Mouse (Mus musculus) myocyte (in vitro differentiated cells): Measurements from ENCODE around the gene Gm11985. TPM values are rescaled to one million over a fixed set of nuclear protein-coding genes. Genes with fewer than 3 reads are reported as not detected.
A peak's percentile ranks its signal among the peaks of the same experiment; 100 is the strongest.

Experiments
- H3K27me3 ChIP-seq: one replicate; pipeline ENCODE4 v1.6.1; 2011; ENCODE audit not compliant: control insufficient read depth, insufficient read depth, insufficient read length
- H3K36me3 ChIP-seq: one replicate; pipeline ENCODE4 v1.6.1; 2011; ENCODE audit not compliant: control insufficient read depth, insufficient read depth
- H3K4me2 ChIP-seq: one replicate; pipeline ENCODE4 v1.6.1; 2011; ENCODE audit warnings: low read depth, control low read depth
- H3K4me3 ChIP-seq: one replicate; pipeline ENCODE4 v1.5.1; 2011; ENCODE audit warnings: mild to moderate bottlenecking, control low read depth, moderate library complexity
- H3K79me2 ChIP-seq: one replicate; pipeline ENCODE4 v1.6.1; 2011; ENCODE audit not compliant: control insufficient read depth, insufficient read depth
- H3ac ChIP-seq: one replicate; pipeline ENCODE4 v1.6.1; 2011; ENCODE audit not compliant: control insufficient read depth, insufficient read length
- CEBPB ChIP-seq: IDR thresholded peaks from 2 replicates; pipeline ENCODE4 v1.6.1; 2011; ENCODE audit warnings: mild to moderate bottlenecking, moderate library complexity; ENCODE audit not compliant: poor library complexity, insufficient read depth, severe bottlenecking
- E2F4 ChIP-seq: IDR thresholded peaks from one replicate; pipeline ENCODE4 v1.6.1; 2011; ENCODE audit warnings: mild to moderate bottlenecking, control low read depth, moderate library complexity; ENCODE audit not compliant: insufficient read depth
- MAX ChIP-seq: IDR thresholded peaks from one replicate; pipeline ENCODE4 v1.6.1; 2011; ENCODE audit warnings: low read depth, mild to moderate bottlenecking, control low read depth
- MYOD1 ChIP-seq, 3 experiments: IDR thresholded peaks; one replicate each; pipeline ENCODE4 v1.6.1; 2011; ENCODE audit warnings: control low read depth in 2 of 3, low read depth in 2 of 3, mild to moderate bottlenecking in 2 of 3, moderate library complexity in 1 of 3; ENCODE audit not compliant: insufficient read length in 2 of 3, control insufficient read depth in 1 of 3
- MYOG ChIP-seq, 3 experiments: IDR thresholded peaks; one replicate each; pipeline ENCODE4 v1.6.1; 2011; ENCODE audit warnings: control low read depth in 2 of 3, low read depth in 2 of 3, mild to moderate bottlenecking in 2 of 3; ENCODE audit not compliant: insufficient read length in 2 of 3, control insufficient read depth in 1 of 3, insufficient read depth in 1 of 3
- POLR2A ChIP-seq: IDR thresholded peaks from one replicate; pipeline ENCODE4 v1.6.1; 2011; ENCODE audit warnings: low read depth, mild to moderate bottlenecking, control low read depth, moderate library complexity; ENCODE audit not compliant: insufficient read length
- POLR2AphosphoS2 ChIP-seq: IDR thresholded peaks from one replicate; pipeline ENCODE4 v1.6.1; 2011; ENCODE audit warnings: low read depth, control low read depth; ENCODE audit not compliant: insufficient read length
- REST ChIP-seq: IDR thresholded peaks from one replicate; pipeline ENCODE4 v1.6.1; 2011; ENCODE audit warnings: mild to moderate bottlenecking, control low read depth, moderate library complexity; ENCODE audit not compliant: insufficient read depth, insufficient read length
- SRF ChIP-seq: IDR thresholded peaks from one replicate; pipeline ENCODE4 v1.6.1; 2011; ENCODE audit warnings: low read depth; ENCODE audit not compliant: control insufficient read depth, insufficient read length
- TCF12 ChIP-seq: IDR thresholded peaks from one replicate; pipeline ENCODE4 v1.6.1; 2011; ENCODE audit warnings: mild to moderate bottlenecking, control low read depth; ENCODE audit not compliant: poor library complexity, insufficient read depth, severe bottlenecking
- TCF3 ChIP-seq: IDR thresholded peaks from one replicate; pipeline ENCODE4 v1.6.1; 2011; ENCODE audit warnings: low read depth, control low read depth; ENCODE audit not compliant: insufficient read length
- USF1 ChIP-seq: IDR thresholded peaks from one replicate; pipeline ENCODE4 v1.6.1; 2011; ENCODE audit warnings: low read depth, mild to moderate bottlenecking, control low read depth, moderate library complexity
- polyA plus RNA-seq: library from polyadenylated mRNA; unstranded; fragments of >200 nt; fragmentation: generic; extraction: Trizol; gene quantifications from one replicate; pipeline ENCODE4 v1.2.1, GENCODE M21; 2012; ENCODE audit warnings: missing spikeins

Gene Gm11985
- polyA plus RNA-seq, 1 experiment: not detected

DNA sequence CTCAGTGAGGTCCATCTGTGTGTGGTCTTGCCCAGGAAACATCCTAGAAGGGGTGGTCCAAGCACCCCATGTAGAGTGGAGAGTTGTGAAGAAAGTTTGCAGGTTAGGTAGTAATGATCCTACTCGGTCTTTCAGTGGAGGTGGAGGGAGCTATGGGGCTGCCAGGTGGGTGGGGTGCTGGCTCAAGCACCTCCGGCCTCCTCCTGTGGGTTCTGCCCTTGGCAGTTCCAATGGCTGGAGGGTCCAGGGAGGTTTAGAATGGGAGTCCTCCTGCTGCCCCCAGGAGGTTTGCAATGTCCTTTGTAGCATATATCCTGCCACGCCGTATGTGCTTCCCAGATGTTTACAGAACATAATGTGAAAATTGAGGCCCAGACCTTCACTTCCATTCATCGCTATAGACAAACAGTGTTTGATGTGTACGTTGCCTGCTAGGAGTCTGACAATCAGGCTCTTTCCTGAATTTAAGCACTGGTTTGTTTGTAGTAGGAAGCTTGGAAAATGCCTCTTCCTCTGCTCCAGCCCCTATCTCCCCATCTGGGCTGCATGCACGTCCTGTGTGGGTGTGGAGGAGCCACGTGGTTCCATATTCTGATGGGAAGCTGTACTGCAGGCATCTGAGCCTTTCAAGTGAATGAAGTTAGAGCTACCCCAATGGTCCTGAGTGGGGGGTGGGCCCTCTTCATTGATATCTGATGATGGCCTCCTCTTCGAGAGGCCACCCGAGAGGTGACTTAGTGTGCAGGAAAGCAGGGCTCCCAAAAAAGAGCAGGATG is 10.3 kb upstream of the Gm11985 start:
- Histone ChIP-seq H3K79me2 (no peaks in the 10 kb centered on the region), H3ac (no peak overlapping the region), H3K4me3 (no peak overlapping the region), H3K27me3 (no peaks in the 10 kb centered on the region), H3K36me3 (no peaks in the 10 kb centered on the region), H3K4me2 (no peak overlapping the region)
- TF ChIP-seq TCF12: no peak
- no peak for TF ChIP-seq USF1
- no peak for TF ChIP-seq MYOG (IDR thresholded peaks at IDR 0.05; ENCODE audit: control insufficient read depth in 1 of 3, insufficient read depth in 1 of 3, insufficient read length in 2 of 3, low read depth in 2 of 3)
- TF ChIP-seq POLR2AphosphoS2: no peak
- TF ChIP-seq TCF3: no peak
- TF ChIP-seq SRF: no peak

DNA sequence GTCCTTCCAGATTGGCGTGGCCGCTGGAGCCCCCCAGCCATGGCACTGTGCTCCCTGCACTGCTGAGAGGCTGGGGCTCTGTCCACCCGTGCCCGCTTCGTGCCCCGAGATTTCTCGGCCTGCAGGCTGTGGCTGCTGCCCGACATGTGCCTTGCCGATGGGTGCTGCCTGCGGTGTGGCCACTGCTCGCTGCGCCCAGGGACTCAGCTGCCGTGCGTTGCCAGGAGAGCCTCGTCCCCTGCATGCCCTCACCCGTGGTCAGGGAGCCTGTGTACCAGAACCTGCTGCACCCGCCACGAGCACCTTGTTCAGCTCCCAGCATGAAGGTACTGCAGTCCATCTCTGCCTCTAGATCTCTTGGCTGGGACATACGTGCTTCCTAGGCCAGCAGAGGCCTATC is 9.6 kb upstream of the Gm11985 start:
- no peak overlapping the region for H3ac ChIP-seq
- no peaks in the 10 kb centered on the region for H3K36me3 ChIP-seq
- H3K4me2 ChIP-seq: no peak overlapping the region
- no peak overlapping the region for H3K4me3 ChIP-seq
- peak in 1 of 3 experiments; percentile 33 for TF ChIP-seq MYOG (IDR thresholded peaks at IDR 0.05; ENCODE audit: control insufficient read depth in 1 of 3, insufficient read depth in 1 of 3, insufficient read length in 2 of 3, low read depth in 2 of 3)
- no peak for TF ChIP-seq TCF12
- no peaks in the 10 kb centered on the region for H3K79me2 ChIP-seq
- no peaks in the 10 kb centered on the region for H3K27me3 ChIP-seq

DNA sequence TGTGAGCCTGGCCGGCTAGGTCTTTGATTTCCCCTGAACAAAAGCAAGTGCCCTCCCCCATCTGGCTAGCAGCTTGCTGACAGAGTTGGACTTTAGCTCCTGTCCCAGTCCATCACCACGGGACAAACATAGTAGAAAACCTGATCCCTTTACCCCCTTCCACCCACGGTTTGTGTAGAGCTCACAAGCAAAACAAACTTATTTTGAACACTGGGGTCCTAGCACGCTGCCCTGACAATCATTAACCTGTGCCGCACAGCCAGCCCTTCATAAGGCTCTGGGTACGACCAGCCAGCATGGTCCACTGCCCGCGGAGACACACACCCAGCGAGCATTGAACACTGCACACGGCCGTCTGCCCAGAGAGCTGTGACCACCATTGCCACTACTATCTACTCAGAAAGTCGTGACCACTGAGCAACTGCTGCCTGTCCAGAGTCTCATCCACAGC is 9.1 kb upstream of the Gm11985 start, which contains the start of gene Igfbp1:
Gene Igfbp1 (plus strand): TSS at position 292 of the 451 bp plus-strand sequence.
- H3K4me2 ChIP-seq: no peak within 1 kb of the TSS
- no peak within 1 kb of the TSS for H3K4me3 ChIP-seq
- H3ac ChIP-seq: no peak within 1 kb of the TSS
- no peaks in the 10 kb centered on the region for H3K79me2 ChIP-seq
- no peaks in the 10 kb centered on the region for H3K36me3 ChIP-seq
- H3K27me3 ChIP-seq: no peaks in the 10 kb centered on the region
- TF ChIP-seq MAX (no peak), POLR2A (no peak), POLR2AphosphoS2 (no peak), REST (no peak), USF1 (no peak), TCF12 (no peak), MYOG (IDR thresholded peaks at IDR 0.05; ENCODE audit: control insufficient read depth in 1 of 3, insufficient read depth in 1 of 3, insufficient read length in 2 of 3, low read depth in 2 of 3) (no peak), TCF3 (no peak), SRF (no peak), CEBPB (no peak), MYOD1 (IDR thresholded peaks at IDR 0.05; ENCODE audit: control insufficient read depth in 1 of 3, insufficient read length in 2 of 3, low read depth in 2 of 3) (no peak), E2F4 (no peak)

DNA sequence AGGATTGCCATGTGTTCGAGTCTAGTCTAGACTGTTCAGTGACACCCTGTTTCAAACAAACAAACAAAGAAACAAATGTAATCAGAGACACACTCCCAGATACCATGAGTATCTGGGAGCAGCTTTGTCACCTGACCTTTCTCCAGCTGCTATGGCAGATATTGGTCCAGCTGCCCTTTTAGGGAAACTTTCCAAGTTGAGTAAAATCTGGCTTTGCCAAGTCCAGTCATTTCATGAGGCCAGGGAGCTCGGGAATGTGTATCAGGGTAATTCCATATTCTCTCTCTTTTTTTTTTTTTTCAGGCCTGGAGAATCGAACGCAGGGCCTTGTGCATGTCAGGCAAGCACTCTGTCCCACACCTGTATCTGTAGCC is 6.9 kb upstream of the Gm11985 start:
- Histone ChIP-seq H3K4me3 (no peak overlapping the region), H3K27me3 (no peaks in the 10 kb centered on the region), H3K36me3 (no peaks in the 10 kb centered on the region), H3ac (no peak overlapping the region), H3K4me2 (no peak overlapping the region), H3K79me2 (no peaks in the 10 kb centered on the region)
- TF ChIP-seq MYOG (IDR thresholded peaks at IDR 0.05; ENCODE audit: control insufficient read depth in 1 of 3, insufficient read depth in 1 of 3, insufficient read length in 2 of 3, low read depth in 2 of 3) (no peak), SRF (no peak), POLR2AphosphoS2 (no peak), E2F4 (no peak), POLR2A (no peak), CEBPB (no peak), REST (no peak), MYOD1 (IDR thresholded peaks at IDR 0.05; ENCODE audit: control insufficient read depth in 1 of 3, insufficient read length in 2 of 3, low read depth in 2 of 3) (no peak), TCF3 (no peak), USF1 (no peak), TCF12 (no peak), MAX (no peak)

DNA sequence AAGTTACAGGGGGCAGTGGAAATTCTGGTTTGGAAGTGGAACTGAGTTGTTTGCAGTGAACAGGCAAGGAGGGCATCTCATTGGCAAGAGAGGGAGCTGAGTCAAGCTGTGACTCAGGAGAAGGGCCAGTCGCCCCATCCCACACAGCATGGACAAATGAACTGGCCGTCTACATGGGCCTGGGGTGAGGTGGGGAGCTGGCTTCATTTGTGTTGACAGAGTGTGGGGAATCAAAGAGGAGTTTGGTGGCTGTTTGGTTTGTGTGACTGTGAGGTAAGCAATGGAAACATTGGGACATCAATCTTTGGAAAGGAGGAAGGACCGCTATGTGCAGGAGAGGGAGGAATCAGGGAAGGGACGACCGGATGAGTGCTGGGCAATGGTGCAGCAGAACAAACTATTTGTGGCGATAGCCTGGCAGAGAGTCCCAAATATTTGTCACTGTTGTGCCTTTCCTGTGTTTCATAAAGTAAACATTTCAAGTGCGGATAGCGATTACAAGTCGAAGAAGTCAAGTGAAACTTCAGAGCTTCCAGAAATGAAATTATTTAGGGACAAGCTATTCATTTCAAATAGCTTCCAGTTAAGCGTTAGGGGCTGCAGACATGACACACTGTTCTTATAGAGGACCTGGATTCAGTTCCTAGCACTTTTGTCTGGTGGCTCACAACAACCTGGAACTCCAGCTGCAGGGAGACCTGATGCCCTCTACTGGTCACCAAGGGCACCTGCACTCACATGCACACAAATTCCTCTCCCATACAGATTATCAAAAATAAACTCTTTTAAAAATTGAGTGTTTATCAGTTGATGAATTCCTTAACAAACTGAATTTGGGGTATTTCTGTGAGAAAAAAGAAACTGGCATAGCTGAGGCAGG is 6.3 kb upstream of the Gm11985 start:
- TF ChIP-seq E2F4 (no peak), MAX (no peak), POLR2AphosphoS2 (no peak), SRF (no peak), REST (no peak), TCF3 (no peak), CEBPB (no peak)
- Histone ChIP-seq H3K4me2 (no peak overlapping the region), H3K27me3 (no peaks in the 10 kb centered on the region), H3K36me3 (no peaks in the 10 kb centered on the region), H3K4me3 (no peak overlapping the region), H3K79me2 (no peaks in the 10 kb centered on the region), H3ac (no peak overlapping the region)
